Mouse (Mus musculus): ENCODE measurements at regions not wholly inside any gene's neighbourhood (a gene's known extent, or its start where the extent isn't known, plus 50 kb on each side); places are given as distances from the start of the nearest gene placed in this dataset.

DNA sequence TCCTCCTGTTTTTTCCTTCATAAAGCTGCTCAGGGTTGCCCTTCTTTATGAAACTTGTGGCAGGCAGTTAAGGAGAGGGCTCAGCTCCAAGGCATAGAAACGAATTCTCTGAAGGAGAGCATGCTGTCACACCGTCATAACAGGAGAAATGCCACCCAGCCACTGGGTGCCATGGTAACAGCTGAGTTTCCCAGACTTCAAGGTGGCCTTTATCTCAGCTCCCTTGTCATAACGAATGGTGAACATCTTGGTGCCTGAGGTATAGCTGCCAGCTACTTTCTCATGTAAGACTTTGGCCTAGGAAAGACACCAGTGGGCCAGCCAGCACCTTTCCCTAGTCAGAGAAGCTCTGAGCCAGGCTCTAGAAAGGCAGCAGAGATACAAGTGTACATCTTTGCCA is 182.5 kb upstream of the Afdn start:
- no peak for TF ChIP-seq CTCF (IDR thresholded peaks at IDR 0.05; ENCODE audit: low read depth)
- TF ChIP-seq EP300 (IDR thresholded peaks at IDR 0.05; ENCODE audit: low read depth), result no peak

Data from liver, postnatal 0 days (tissue).